Mouse (Mus musculus) lung, postnatal 25 days (tissue): ENCODE measurements around the gene Scgb1c1.
"Not testable (repeated sequence)": the region's sequence is repeated elsewhere in the genome, so short reads cannot be mapped to it uniquely, and the experiment has no call there.

Experiments used
- DNase-seq: peaks from one replicate; pipeline ENCODE4 v3.0.0; 2022; ENCODE audit warnings: low spot score

Gene Scgb1c1

DNA sequence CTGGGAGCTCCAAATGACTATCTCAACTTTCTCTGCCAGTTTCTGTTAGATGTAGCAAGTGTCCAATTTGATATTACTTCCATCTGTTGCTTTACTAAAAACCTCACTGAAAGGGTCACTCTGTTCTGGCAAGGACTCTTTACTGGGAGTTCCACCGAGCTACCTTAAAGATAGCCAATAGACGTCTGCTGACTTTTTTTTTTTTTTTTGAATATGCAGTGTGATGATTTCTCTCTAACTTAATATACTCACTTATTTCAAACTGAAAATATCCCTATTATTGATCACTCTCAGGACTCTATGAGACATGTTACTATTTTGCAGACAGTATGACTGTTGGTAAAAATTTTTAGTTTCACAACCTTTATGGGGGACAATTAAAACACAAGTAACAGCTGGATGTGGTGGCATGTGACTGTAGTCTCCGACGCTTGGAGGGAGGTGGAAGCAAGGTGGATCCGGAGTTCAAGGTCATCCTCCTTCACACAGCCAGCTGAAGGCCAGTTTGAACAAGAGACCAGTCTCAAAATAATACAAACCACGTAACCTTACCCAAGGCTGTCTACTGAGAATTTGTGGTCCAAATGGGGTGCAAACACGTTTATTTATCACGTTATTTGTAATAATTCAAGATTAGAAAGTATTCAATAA, 35.6 kb downstream of the Scgb1c1 start:
- DNase-seq: no peak

- peak; percentile 95 for DNase-seq
Observed at GRCm38 (mm10) chr7:140881696-140882468, 36.5 kb downstream of the Scgb1c1 start, which contains the start of the genes Psmd13 and Sirt3. Psmd13 (plus strand) TSS chr7:140881968. Sirt3 (minus strand) TSS chr7:140882309.

DNA sequence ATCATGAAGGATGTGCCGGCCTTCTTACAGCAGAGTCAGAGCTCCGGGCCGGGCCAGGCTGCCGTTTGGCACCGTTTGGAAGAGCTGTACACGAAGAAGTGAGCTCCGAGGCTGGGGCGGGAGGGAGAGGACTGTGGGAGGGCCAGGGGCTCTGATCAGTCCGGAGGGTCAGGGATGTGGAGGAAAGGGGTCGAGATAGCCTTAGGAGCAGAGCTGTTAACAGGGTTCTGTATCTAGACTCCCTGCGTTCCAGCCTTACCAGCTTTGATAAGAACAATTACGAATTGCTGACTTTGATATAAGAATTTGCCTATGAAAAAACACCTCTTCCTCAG, 37.1 kb downstream of the Scgb1c1 start:
- no peak for DNase-seq

DNA sequence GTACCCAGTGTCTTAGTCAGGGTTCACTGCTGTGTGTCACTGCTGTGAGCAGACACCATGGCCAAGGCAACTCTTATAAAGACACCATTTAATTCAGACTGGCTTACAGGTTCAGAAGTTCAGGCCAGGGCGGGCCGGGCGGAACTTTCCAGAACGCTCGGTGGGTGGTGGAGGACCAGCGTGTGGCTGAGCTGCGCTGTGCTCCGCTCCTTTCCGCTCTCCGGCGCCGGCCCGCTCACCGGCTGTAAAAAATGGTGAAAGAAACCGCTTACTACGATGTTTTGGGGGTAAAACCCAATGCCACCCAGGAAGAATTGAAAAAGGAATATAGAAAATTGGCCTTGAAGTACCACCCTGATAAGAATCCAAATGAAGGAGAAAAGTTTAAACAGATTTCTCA, 45.3 kb downstream of the Scgb1c1 start:
- DNase-seq: not testable (repeated sequence)

GRCm38 (mm10) chr7:140894031-140894430, 48.7 kb downstream of the Scgb1c1 start:
- DNase-seq: no peak

GRCm38 (mm10) chr7:140894611-140895010, 49.3 kb downstream of the Scgb1c1 start:
- no peak for DNase-seq
